Mouse (Mus musculus) heart, adult 2 months (tissue): ENCODE measurements at regions not wholly inside any gene's neighbourhood (a gene's known extent, or its start where the extent isn't known, plus 50 kb on each side); places are given as distances from the start of the nearest gene placed in this dataset.

ENCODE experiments used
- DNase-seq, 2 experiments: peaks; one replicate each; pipeline ENCODE4 v3.0.0; 2021
- H3K27ac ChIP-seq: fragments of 200-600 bp; 2 replicates; pipeline ENCODE4 v1.8.1; 2022
- H3K27me3 ChIP-seq: fragments of 200-500 bp; 2 replicates; pipeline ENCODE4 v1.6.1; 2012; ENCODE audit warnings: mild to moderate bottlenecking, low read length, inconsistent platforms, mixed read lengths; ENCODE audit not compliant: control insufficient read depth, insufficient read depth
- H3K36me3 ChIP-seq: fragments of 200-500 bp; 2 replicates; pipeline ENCODE4 v1.6.1; 2012; ENCODE audit warnings: low read length, inconsistent platforms; ENCODE audit not compliant: control insufficient read depth, insufficient read depth
- H3K4me1 ChIP-seq: fragments of 200-500 bp; 2 replicates; pipeline ENCODE4 v1.6.1; 2011; ENCODE audit warnings: low read length; ENCODE audit not compliant: control insufficient read depth, insufficient read depth
- H3K4me3 ChIP-seq: fragments of 200-600 bp; 2 replicates; pipeline ENCODE4 v1.8.1; 2022
- H3K79me2 ChIP-seq: fragments of 200-500 bp; replicated peaks from 2 replicates; pipeline ENCODE4 v1.6.1; 2012; ENCODE audit warnings: mild to moderate bottlenecking, inconsistent platforms, low read length, moderate library complexity, mixed read lengths; ENCODE audit not compliant: control insufficient read depth, insufficient read depth
- H3K9ac ChIP-seq: fragments of 200-500 bp; 2 replicates; pipeline ENCODE4 v1.6.1; 2012; ENCODE audit warnings: low read depth, mild to moderate bottlenecking, control low read depth, inconsistent platforms, low read length, mixed read lengths
- CTCF ChIP-seq: fragments of 200-600 bp; IDR thresholded peaks from 2 replicates; pipeline ENCODE4 v1.8.1; 2022; ENCODE audit warnings: antibody characterized with exemption, mild to moderate bottlenecking, moderate library complexity
- EP300 ChIP-seq: fragments of 200-500 bp; IDR thresholded peaks from 2 replicates; pipeline ENCODE4 v1.6.1; 2011; ENCODE audit warnings: low read depth, low read length, control low read depth; ENCODE audit not compliant: insufficient read depth
- POLR2A ChIP-seq: fragments of 200-500 bp; IDR thresholded peaks from 2 replicates; pipeline ENCODE4 v1.6.1; 2011; ENCODE audit warnings: mild to moderate bottlenecking, low read depth, low read length, control low read depth; ENCODE audit not compliant: insufficient read depth
- WGBS: fragments of 180-500 bp; shearing (Covaris S2); methylation state at CpG from one replicate; pipeline ENCODE4 v1.1.7; 2018; 5-methylcytosine and 5-hydroxymethylcytosine counted together
- intact Hi-C: fragments of 180-260 bp; cut with DNase I; formaldehyde crosslinking; loops from one replicate; pipeline ENCODE4 v1.15.1; 2025

DNA sequence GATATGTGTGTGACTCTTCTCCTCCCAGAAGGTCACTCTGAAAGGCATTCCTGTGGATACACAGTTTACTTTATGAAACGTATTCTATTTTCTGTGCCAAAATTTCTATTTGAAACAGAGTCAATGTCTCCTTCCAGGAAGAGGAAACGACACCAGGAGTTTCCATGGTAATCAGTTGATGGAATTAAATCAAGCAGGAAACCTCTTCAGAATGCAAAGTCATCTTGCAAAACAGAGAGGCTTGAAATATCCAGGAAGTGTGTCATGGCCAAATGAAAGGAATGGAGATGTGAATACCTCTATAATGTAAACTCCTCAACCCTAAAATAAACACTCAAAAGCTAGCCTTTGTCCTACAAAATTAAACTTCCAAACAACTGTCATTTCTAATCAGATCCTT lies 189.0 kb upstream of the Agr3 start:
- no peaks in the 10 kb centered on the region for H3K4me1 ChIP-seq
- H3K79me2 ChIP-seq = no peaks in the 10 kb centered on the region
- no peak overlapping the region for H3K9ac ChIP-seq
- intact Hi-C loops = no loop called here
- 22% methylated on average over 2 of the region's 2 CpGs for WGBS
- H3K27me3 ChIP-seq = no peaks in the 10 kb centered on the region
- peak overlapping the region; percentile 20; the same call in 1 of the 2 replicates for H3K27ac ChIP-seq
- no peak for DNase-seq
- TF ChIP-seq EP300 (no peak), POLR2A (no peak), CTCF (no peak)
- H3K36me3 ChIP-seq = no peaks in the 10 kb centered on the region
- no peak overlapping the region for H3K4me3 ChIP-seq

DNA sequence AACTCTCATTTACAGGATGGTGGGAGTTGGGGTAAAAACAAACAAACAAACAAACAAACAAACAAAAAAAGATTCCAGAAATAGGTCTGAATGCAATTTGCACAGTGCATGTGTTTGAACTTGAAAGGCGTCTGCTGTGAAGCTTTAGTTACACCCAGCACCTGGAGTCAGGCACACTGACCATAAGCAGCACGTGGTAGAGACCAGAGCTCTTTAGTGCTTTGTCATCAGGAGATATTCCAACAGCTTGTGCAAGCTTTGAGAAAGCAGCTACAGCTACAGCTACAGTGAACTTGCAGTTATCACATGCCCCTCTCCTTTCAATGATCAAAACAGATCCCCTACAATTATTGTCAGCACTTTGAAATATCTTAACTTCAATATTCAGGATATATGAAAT lies 190.4 kb upstream of the Agr3 start:
- Histone ChIP-seq H3K36me3 (no peaks in the 10 kb centered on the region), H3K27me3 (no peaks in the 10 kb centered on the region), H3K4me3 (no peak overlapping the region), H3K9ac (no peak overlapping the region), H3K27ac (no peak overlapping the region), H3K79me2 (no peaks in the 10 kb centered on the region), H3K4me1 (no peaks in the 10 kb centered on the region)
- TF ChIP-seq POLR2A = no peak
- no peak for TF ChIP-seq EP300
- TF ChIP-seq CTCF = no peak
- 56% methylated on average over 2 of the region's 2 CpGs for WGBS
- DNase-seq = no peak
- intact Hi-C loops = no loop called here

DNA sequence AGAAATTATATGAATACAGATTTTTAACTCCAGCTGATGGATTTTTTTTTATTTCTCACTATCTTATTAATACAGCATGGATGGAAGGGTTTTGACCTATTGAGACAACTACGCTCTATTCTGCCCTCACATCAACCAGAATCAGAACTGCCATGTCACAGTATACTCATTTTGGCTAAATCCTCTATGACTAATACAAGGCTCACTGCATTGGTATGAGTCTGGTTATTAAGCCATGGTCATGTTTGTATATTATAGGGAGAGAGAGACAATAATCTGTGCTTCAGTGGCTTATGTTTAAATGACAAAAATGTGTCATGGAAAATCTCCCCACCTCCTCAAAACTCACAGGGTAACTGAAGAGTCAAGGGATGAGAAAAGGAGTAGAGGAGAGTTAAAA lies 191.0 kb upstream of the Agr3 start:
- Histone ChIP-seq H3K27me3 (no peaks in the 10 kb centered on the region), H3K4me1 (no peaks in the 10 kb centered on the region), H3K9ac (no peak overlapping the region), H3K27ac (no peak overlapping the region), H3K79me2 (no peaks in the 10 kb centered on the region), H3K36me3 (no peaks in the 10 kb centered on the region), H3K4me3 (no peak overlapping the region)
- 87% methylated on average over 1 of the region's 1 CpGs for WGBS
- no peak for TF ChIP-seq POLR2A
- no peak for TF ChIP-seq CTCF
- TF ChIP-seq EP300 = no peak
- DNase-seq = no peak
- intact Hi-C loops = no loop called here

DNA sequence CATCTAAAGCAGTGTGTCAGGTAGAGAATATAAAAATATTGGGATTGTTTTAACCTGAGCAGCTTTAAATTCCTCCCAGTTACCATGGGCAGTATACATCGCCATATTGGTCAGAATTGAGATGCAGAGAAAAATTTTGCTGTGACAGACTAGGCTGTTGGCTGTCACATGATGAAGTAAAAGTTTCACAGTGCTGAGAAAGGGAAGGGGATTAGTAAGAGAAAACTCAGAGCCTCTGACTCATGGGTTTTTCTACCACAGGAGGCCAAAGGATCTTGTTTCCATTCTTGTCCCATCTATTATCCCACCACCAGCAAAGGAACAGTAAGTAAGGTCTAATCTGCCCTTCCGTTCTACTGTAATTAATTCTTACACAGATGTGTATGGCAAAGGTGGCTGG lies 191.8 kb upstream of the Agr3 start:
- no peak for DNase-seq
- Histone ChIP-seq H3K9ac (no peak overlapping the region), H3K4me1 (no peaks in the 10 kb centered on the region), H3K36me3 (no peaks in the 10 kb centered on the region), H3K27ac (no peak overlapping the region), H3K79me2 (no peaks in the 10 kb centered on the region), H3K4me3 (no peak overlapping the region), H3K27me3 (no peaks in the 10 kb centered on the region)
- TF ChIP-seq EP300 = no peak
- no peak for TF ChIP-seq POLR2A
- intact Hi-C loops = no loop called here
- 85% methylated on average over 2 of the region's 2 CpGs for WGBS

DNA sequence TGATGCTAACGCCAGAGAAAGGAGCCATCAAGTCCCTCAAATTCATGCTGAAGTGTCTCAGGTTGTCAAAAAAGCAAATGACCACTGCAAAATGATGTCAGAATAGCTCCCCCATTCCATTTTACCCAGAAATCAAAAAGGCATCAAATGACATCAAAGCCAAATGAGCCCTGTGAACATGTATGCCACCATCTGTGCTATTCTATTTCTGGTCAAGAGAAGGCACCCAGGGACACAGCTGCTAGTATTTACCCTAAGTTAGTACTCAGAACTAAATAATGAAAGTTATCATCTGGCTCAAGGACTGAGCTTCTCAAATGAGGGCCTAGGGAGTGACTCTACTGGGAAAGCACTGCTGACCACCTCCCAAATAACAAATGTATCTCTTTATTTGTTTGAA lies 191.1 kb upstream of the Ahr start:
- no peak for TF ChIP-seq CTCF
- TF ChIP-seq EP300 = no peak
- no peak for TF ChIP-seq POLR2A
- Histone ChIP-seq H3K4me1 (no peaks in the 10 kb centered on the region), H3K4me3 (no peak overlapping the region), H3K9ac (no peak overlapping the region), H3K36me3 (no peaks in the 10 kb centered on the region), H3K79me2 (no peaks in the 10 kb centered on the region), H3K27me3 (no peaks in the 10 kb centered on the region), H3K27ac (no peak overlapping the region)
- DNase-seq = no peak
- intact Hi-C loops = no loop called here
- WGBS = 84% methylated on average over 1 of the region's 1 CpGs

DNA sequence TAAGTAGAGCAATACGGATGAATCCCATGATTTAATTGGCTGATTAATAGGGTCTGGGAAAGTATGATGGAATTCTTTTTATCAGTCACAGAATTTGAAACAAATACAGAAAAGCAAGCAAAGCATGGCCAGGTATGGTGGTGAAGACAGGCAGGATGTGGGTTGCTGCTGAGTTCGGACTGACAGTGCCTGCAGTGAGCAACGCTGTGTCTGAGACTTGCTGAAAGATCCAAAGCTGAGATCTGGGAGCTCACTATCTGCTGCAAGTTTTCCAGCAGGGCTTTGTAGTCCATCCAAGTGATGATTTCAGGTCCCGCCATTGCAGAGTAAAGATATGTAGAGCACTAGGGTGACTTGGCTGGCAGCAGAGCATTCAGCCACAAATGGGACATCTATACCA lies 189.3 kb upstream of the Ahr start:
- no peak overlapping the region for H3K27ac ChIP-seq
- no peaks in the 10 kb centered on the region for H3K4me1 ChIP-seq
- no peaks in the 10 kb centered on the region for H3K36me3 ChIP-seq
- whole genome bisulfite sequencing = 76% methylated on average over 4 of the region's 4 CpGs
- no peak overlapping the region for H3K4me3 ChIP-seq
- no peaks in the 10 kb centered on the region for H3K79me2 ChIP-seq
- DNase-seq = no peak
- intact Hi-C loops = no loop called here
- no peak overlapping the region for H3K9ac ChIP-seq
- TF ChIP-seq POLR2A (no peak), CTCF (no peak), EP300 (no peak)
- no peaks in the 10 kb centered on the region for H3K27me3 ChIP-seq
